In the genomic region with DNA sequence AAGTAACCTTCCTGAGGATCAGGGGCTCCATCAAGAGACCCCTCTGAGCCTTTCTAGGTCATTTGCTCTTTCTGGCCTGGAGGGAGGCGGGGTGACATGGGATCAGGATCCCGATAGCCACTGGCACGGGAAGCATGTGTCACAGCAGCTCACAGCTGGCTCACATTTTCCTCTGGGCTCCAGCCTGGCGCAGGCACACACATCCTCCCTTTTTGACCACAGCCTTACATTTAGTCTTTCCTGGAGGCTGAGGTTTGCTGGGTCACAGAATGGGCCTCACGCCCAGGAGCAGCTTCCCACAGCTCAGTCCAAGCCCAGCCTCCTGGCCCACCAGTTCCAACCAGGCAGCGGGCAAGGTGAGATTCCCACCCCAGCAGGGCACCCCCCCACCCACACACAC, we compare ENCODE assay signal across 10 mouse cellular contexts. TPM values are rescaled to one million over a fixed set of nuclear protein-coding genes. Genes with fewer than 3 reads are reported as not detected.
A peak's percentile ranks its signal among the peaks of the same experiment; 100 is the strongest.
DNase-seq lines count a peak whose midpoint lies in the region; ATAC-seq lines count a peak whose summit lies in the region.
"Had no signal": no experiment of that assay in that cellular context is flagged by ENCODE, and none has a peak within 500 bp of the region (broad histone marks: within the 10 kb centered on the region; RNA-seq: fewer than 3 reads in every experiment).

No protein-coding gene starts in this region.

- H3K36me3 ChIP-seq in forebrain, embryonic 12.5 days (replicated peaks), result no peaks in the 10 kb centered on the region
- no peaks in the 10 kb centered on the region; the same call in 1 of the 2 replicates for H3K36me3 ChIP-seq in forebrain, embryonic 13.5 days (ENCODE audit: poor library complexity, severe bottlenecking)
- peaks cover 26% of the 10 kb centered on the region for H3K36me3 ChIP-seq in megakaryocyte, embryonic 14.5 days (replicated peaks; ENCODE audit: low read length)
- H3K36me3 ChIP-seq in heart, embryonic 15.5 days, result no peaks in the 10 kb centered on the region

- H3K9me3 ChIP-seq in forebrain, embryonic 12.5 days, result no peaks in the 10 kb centered on the region
- no peaks in the 10 kb centered on the region for H3K9me3 ChIP-seq in forebrain, embryonic 13.5 days (replicated peaks)
- no peaks in the 10 kb centered on the region for H3K9me3 ChIP-seq in megakaryocyte, embryonic 14.5 days
- no peaks in the 10 kb centered on the region for H3K9me3 ChIP-seq in heart, embryonic 15.5 days (replicated peaks)

- H3K4me2 ChIP-seq in forebrain, embryonic 12.5 days, result no peak overlapping the region
- H3K4me2 ChIP-seq in forebrain, embryonic 13.5 days, result no peak overlapping the region
- no peak overlapping the region for H3K4me2 ChIP-seq in heart, embryonic 15.5 days

- peak; percentile 30 to 70 for DNase-seq in lung, postnatal 4 days
- no peak for DNase-seq in MN1 (ENCODE audit: low spot score)
- DNase-seq: adrenal gland, postnatal 10 days; cerebellum, postnatal 25 days had no signal

- H3K9ac ChIP-seq in forebrain, embryonic 12.5 days, result no peak overlapping the region
- H3K9ac ChIP-seq in forebrain, embryonic 13.5 days, result no peak overlapping the region
- H3K9ac ChIP-seq in heart, embryonic 15.5 days, result no peak overlapping the region

- 74% methylated on average over 5 of the region's 6 CpGs for WGBS in forebrain, embryonic 12.5 days
- 83% methylated on average over 5 of the region's 6 CpGs for WGBS in forebrain, embryonic 13.5 days
- 30% methylated on average over 6 of the region's 6 CpGs for WGBS in heart, embryonic 15.5 days

- no peak overlapping the region for H3K4me3 ChIP-seq in forebrain, embryonic 12.5 days (replicated peaks)
- H3K4me3 ChIP-seq in forebrain, embryonic 13.5 days, result no peak overlapping the region
- H3K4me3 ChIP-seq in megakaryocyte, embryonic 14.5 days (replicated peaks), result peak overlapping the region; percentile 76
- H3K4me3 ChIP-seq in heart, embryonic 15.5 days, result no peak overlapping the region

- H3K27me3 ChIP-seq in forebrain, embryonic 12.5 days, result no peaks in the 10 kb centered on the region
- H3K27me3 ChIP-seq in forebrain, embryonic 13.5 days, result no peaks in the 10 kb centered on the region
- H3K27me3 ChIP-seq in megakaryocyte, embryonic 14.5 days (replicated peaks), result no peaks in the 10 kb centered on the region
- H3K27me3 ChIP-seq in heart, embryonic 15.5 days, result no peaks in the 10 kb centered on the region

- H3K4me1 ChIP-seq in forebrain, embryonic 12.5 days, result peaks cover 7% of the 10 kb centered on the region; the same call in 1 of the 2 replicates
- H3K4me1 ChIP-seq in forebrain, embryonic 13.5 days, result no peaks in the 10 kb centered on the region
- H3K4me1 ChIP-seq in megakaryocyte, embryonic 14.5 days, result peaks cover 100% of the 10 kb centered on the region
- peaks cover 25% of the 10 kb centered on the region for H3K4me1 ChIP-seq in heart, embryonic 15.5 days (replicated peaks)

- H3K27ac ChIP-seq in forebrain, embryonic 12.5 days, result 0 out of 2 replicates have a peak overlapping the region, but pooled peaks have one; percentile 3
- H3K27ac ChIP-seq in forebrain, embryonic 13.5 days, result no peak overlapping the region
- H3K27ac ChIP-seq in heart, embryonic 15.5 days, result peak overlapping the region; percentile 53

- ATAC-seq in forebrain, embryonic 12.5 days (ENCODE audit: low FRiP score), result no peak
- no peak for ATAC-seq in forebrain, embryonic 13.5 days
- no peak for ATAC-seq in megakaryocyte, adult 5-6 weeks (ENCODE audit: poor library complexity, severe bottlenecking)
- ATAC-seq in heart, embryonic 15.5 days (replicated peaks; ENCODE audit: insufficient number of reproducible peaks, insufficient read depth, low FRiP score, low read depth), result no peak
- no peak for ATAC-seq in inflammation-experienced regulatory T-cells, adult 6 months

RNA-seq across cellular contexts. Expression of a gene that starts 11.5 kb away (rescaled TPM):
- polyA plus RNA-seq in forebrain, embryonic 12.5 days (2016; fragmentation: Nextera tagmentation; extraction: Ambion mirVana), result 4.9 and 5.4 TPM in 2 replicates
- 3.5 and 3.6 TPM in 2 replicates for polyA plus RNA-seq in forebrain, embryonic 13.5 days (2015; fragmentation: Nextera tagmentation; extraction: Ambion mirVana)
- polyA plus RNA-seq in megakaryocyte, embryonic 14.5 days (2012; ENCODE audit: insufficient read depth, low replicate concordance), result 63.1 and 65.1 TPM in 2 replicates
- 2.8 and 2.9 TPM in 2 replicates for total RNA-seq in megakaryocyte, adult 5-6 weeks (2015)
- total RNA-seq in megakaryocyte, adult 5-6 weeks (2017), result 0.15 and 4.8 TPM in 2 replicates
- polyA plus RNA-seq in heart, embryonic 15.5 days (2015; fragmentation: Nextera tagmentation; extraction: Ambion mirVana), result 2.8 and 3.2 TPM in 2 replicates
- not detected for polyA plus RNA-seq in inflammation-experienced regulatory T-cells, adult 6 months (2017; shearing (Covaris generic))

RNA-seq across cellular contexts. Expression of a gene that starts 37.1 kb away (rescaled TPM):
- polyA plus RNA-seq in forebrain, embryonic 12.5 days (2016; fragmentation: Nextera tagmentation; extraction: Ambion mirVana), result 158 and 160 TPM in 2 replicates
- polyA plus RNA-seq in forebrain, embryonic 13.5 days (2015; fragmentation: Nextera tagmentation; extraction: Ambion mirVana), result 111 and 122 TPM in 2 replicates
- 59.8 and 71.3 TPM in 2 replicates for polyA plus RNA-seq in megakaryocyte, embryonic 14.5 days (2012; ENCODE audit: insufficient read depth, low replicate concordance)
- total RNA-seq in megakaryocyte, adult 5-6 weeks (2015), result 62.4 and 71.7 TPM in 2 replicates
- total RNA-seq in megakaryocyte, adult 5-6 weeks (2017), result 35.4 and 36.0 TPM in 2 replicates
- 57.8 and 83.8 TPM in 2 replicates for polyA plus RNA-seq in heart, embryonic 15.5 days (2015; fragmentation: Nextera tagmentation; extraction: Ambion mirVana)
- 10 to 100 TPM; 46.1 to 71.2 (median 64.1) TPM for polyA plus RNA-seq in inflammation-experienced regulatory T-cells, adult 6 months (2017; shearing (Covaris generic))

RNA-seq across cellular contexts. Expression of a gene that starts 42.9 kb away (rescaled TPM):
- not detected in 2 replicates for polyA plus RNA-seq in forebrain, embryonic 12.5 days (2016; fragmentation: Nextera tagmentation; extraction: Ambion mirVana)
- polyA plus RNA-seq in forebrain, embryonic 13.5 days (2015; fragmentation: Nextera tagmentation; extraction: Ambion mirVana), result not detected in 2 replicates
- not detected in 2 replicates for polyA plus RNA-seq in megakaryocyte, embryonic 14.5 days (2012; ENCODE audit: insufficient read depth, low replicate concordance)
- not detected in 2 replicates for total RNA-seq in megakaryocyte, adult 5-6 weeks (2015)
- total RNA-seq in megakaryocyte, adult 5-6 weeks (2017), result not detected in 2 replicates
- 0.15 TPM in 1 of 2 replicates, not detected in the other for polyA plus RNA-seq in heart, embryonic 15.5 days (2015; fragmentation: Nextera tagmentation; extraction: Ambion mirVana)
- polyA plus RNA-seq in inflammation-experienced regulatory T-cells, adult 6 months (2017; shearing (Covaris generic)), result not detected

Comparison
In these comparisons a context has a peak if more than half of its experiments do, and no peak if none do; other contexts are left out.
1. RNA of a gene that starts 11.5 kb away (polyA plus RNA-seq): 63.1 to 65.1 TPM in megakaryocyte, embryonic 14.5 days; 4.9 to 5.4 TPM in forebrain, embryonic 12.5 days, 3.5 to 3.6 TPM in forebrain, embryonic 13.5 days, 2.8 to 3.2 TPM in heart, embryonic 15.5 days and not detected in inflammation-experienced regulatory T-cells, adult 6 months; every median in the first group is over 10 times any median in the second.